Mouse (Mus musculus) urinary bladder, postnatal 25 days (tissue): ENCODE data around the gene Myo3b.

ENCODE experiments used
- DNase-seq: peaks from one replicate; pipeline ENCODE4 v3.0.0; 2022; ENCODE audit warnings: low spot score

Myo3b gene

GRCm38 (mm10) chr2:70444141-70444540, 405.2 kb downstream of the Myo3b start:
- no peak for DNase-seq

GRCm38 (mm10) chr2:70456205-70456604, 417.3 kb downstream of the Myo3b start:
- no peak for DNase-seq

- DNase-seq = no peak
Measured at GRCm38 (mm10) chr2:70463606-70464005, 424.7 kb downstream of the Myo3b start.

- no peak for DNase-seq
Measured at GRCm38 (mm10) chr2:70471136-70471535, 432.2 kb downstream of the Myo3b start.

GRCm38 (mm10) chr2:70471861-70472620, 433.1 kb downstream of the Myo3b start:
- DNase-seq = no peak
